Mouse (Mus musculus) limb, embryonic 11.5 days (tissue): ENCODE measurements at regions not wholly inside any gene's neighbourhood (a gene's known extent, or its start where the extent isn't known, plus 50 kb on each side); places are given as distances from the start of the nearest gene placed in this dataset.

ENCODE experiments used
- ATAC-seq: fragments of 200-750 bp; cut with Nextera tagmentation; 2 replicates; pipeline ENCODE4 v1.8.0; 2017; ENCODE audit warnings: low read depth; ENCODE audit not compliant: insufficient number of reproducible peaks, low FRiP score, low TSS enrichment
- DNase-seq: peaks from one replicate; pipeline ENCODE4 v3.0.0-alpha.2; 2015; ENCODE audit warnings: low spot score
- H3K27ac ChIP-seq: fragments of 300-500 bp; sonication (generic); replicated peaks from 2 replicates; pipeline ENCODE4 v1.5.1; 2014; ENCODE audit warnings: low read depth, mild to moderate bottlenecking, low read length
- H3K27me3 ChIP-seq: fragments of 300-500 bp; sonication (generic); 2 replicates; pipeline ENCODE4 v1.6.1; 2014; ENCODE audit warnings: mild to moderate bottlenecking, low read length, mixed read lengths; ENCODE audit not compliant: control insufficient read depth, insufficient read depth
- H3K36me3 ChIP-seq: fragments of 300-500 bp; sonication (generic); 2 replicates; pipeline ENCODE4 v1.6.1; 2014; ENCODE audit warnings: mild to moderate bottlenecking, low read length, moderate library complexity, mixed read lengths; ENCODE audit not compliant: control insufficient read depth, insufficient read depth
- H3K4me1 ChIP-seq: fragments of 300-500 bp; sonication (generic); 2 replicates; pipeline ENCODE4 v1.6.1; 2014; ENCODE audit warnings: low read length, mixed read lengths; ENCODE audit not compliant: control insufficient read depth, insufficient read depth
- H3K4me2 ChIP-seq: fragments of 300-500 bp; sonication (generic); 2 replicates; pipeline ENCODE4 v1.6.1; 2014; ENCODE audit warnings: low read depth, mild to moderate bottlenecking, moderate library complexity; ENCODE audit not compliant: severe bottlenecking
- H3K4me3 ChIP-seq: fragments of 300-500 bp; sonication (generic); 2 replicates; pipeline ENCODE4 v1.5.1; 2014; ENCODE audit warnings: low read depth, low read length
- H3K9ac ChIP-seq: fragments of 300-500 bp; sonication (generic); 2 replicates; pipeline ENCODE4 v1.6.1; 2014; ENCODE audit warnings: mild to moderate bottlenecking, low read length
- H3K9me3 ChIP-seq: fragments of 300-500 bp; sonication (generic); 2 replicates; pipeline ENCODE4 v1.6.1; 2016; ENCODE audit warnings: low read length; ENCODE audit not compliant: control insufficient read depth
- WGBS: fragments of 180-500 bp; shearing (Covaris S2); extraction: QIAGEN DNeasy Blood & Tissue Kit; methylation state at CpG from one replicate; pipeline ENCODE4 v1.1.7; 2014; 5-methylcytosine and 5-hydroxymethylcytosine counted together

DNA sequence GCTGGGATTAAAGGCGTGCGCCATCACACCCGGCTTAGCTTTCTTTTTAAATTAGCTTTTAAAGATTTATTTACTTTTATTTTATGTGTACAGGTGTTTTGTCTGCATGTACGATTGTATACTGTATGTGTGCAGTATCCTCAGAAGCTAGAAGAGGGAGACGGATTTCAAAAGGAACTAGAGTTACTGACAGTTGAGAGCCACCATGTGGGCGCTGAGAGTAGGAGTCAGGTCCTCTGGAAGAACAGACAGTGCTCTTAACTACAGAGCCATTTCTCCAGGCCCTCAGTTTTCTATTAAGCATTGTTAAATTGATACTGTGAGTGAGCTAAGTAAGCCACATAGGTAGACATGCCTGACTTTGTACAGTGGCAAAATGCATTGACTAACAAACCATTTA lies 177.9 kb downstream of the Fam43a start:
- Histone ChIP-seq H3K9ac (no peak overlapping the region), H3K27me3 (no peaks in the 10 kb centered on the region; the same call in 1 of the 2 replicates), H3K4me2 (no peak overlapping the region), H3K4me1 (peaks cover 27% of the 10 kb centered on the region), H3K4me3 (no peak overlapping the region), H3K9me3 (no peaks in the 10 kb centered on the region), H3K27ac (no peak overlapping the region), H3K36me3 (no peaks in the 10 kb centered on the region)
- no peak for ATAC-seq
- 85% methylated on average over 6 of the region's 6 CpGs for WGBS
- no peak for DNase-seq

DNA sequence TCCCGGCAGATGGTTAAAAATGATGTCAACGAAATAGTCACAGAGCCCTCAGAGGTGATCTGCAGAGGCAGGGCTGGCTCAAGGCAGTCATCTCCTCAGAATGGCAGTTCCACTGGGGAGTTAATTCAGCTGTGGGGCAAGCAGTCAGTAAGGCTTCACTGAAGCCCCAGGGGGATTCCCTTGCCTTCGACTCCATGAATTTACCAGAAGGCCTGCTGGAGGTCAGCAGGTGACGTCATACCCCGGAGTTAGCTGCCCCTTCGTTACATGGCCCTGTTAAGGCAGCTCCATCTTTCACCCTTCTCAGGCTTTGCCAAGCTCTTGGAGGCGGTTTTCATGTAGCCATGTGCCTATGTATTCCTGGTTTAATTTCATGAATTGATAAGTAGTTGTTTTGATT lies 178.6 kb downstream of the Fam43a start:
- ATAC-seq = no peak
- Histone ChIP-seq H3K4me3 (no peak overlapping the region), H3K4me2 (no peak overlapping the region), H3K36me3 (no peaks in the 10 kb centered on the region), H3K27me3 (no peaks in the 10 kb centered on the region; the same call in 1 of the 2 replicates), H3K9me3 (no peaks in the 10 kb centered on the region), H3K4me1 (peaks cover 27% of the 10 kb centered on the region), H3K27ac (no peak overlapping the region), H3K9ac (no peak overlapping the region)
- no peak for DNase-seq
- 59% methylated on average over 7 of the region's 7 CpGs for WGBS

DNA sequence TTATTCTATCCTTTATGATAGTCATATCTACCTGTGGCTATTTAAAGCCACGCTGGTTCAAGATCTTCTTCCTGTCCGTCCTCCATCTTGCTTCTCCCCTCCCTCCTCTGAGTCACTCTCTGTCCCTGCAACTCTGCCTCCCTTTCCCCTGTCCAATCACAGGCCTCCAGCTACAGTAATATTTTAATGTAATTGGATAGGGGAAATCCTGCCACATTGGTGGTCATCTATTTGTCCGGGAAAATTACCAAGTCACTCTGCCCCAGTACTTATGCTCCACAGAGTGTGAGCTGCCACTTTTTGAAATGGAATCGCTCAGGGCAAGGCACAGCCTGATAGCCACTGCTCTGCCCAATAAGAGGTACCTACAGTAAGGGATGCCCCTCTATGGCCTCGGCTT lies 179.4 kb downstream of the Fam43a start:
- H3K27me3 ChIP-seq = no peaks in the 10 kb centered on the region; the same call in 1 of the 2 replicates
- no peak overlapping the region for H3K4me3 ChIP-seq
- no peaks in the 10 kb centered on the region for H3K36me3 ChIP-seq
- ATAC-seq = no peak
- no peak overlapping the region for H3K27ac ChIP-seq
- no peak overlapping the region for H3K4me2 ChIP-seq
- 83% methylated on average over 5 of the region's 5 CpGs for WGBS
- DNase-seq = no peak
- peaks cover 20% of the 10 kb centered on the region for H3K4me1 ChIP-seq
- H3K9ac ChIP-seq = no peak overlapping the region
- no peaks in the 10 kb centered on the region for H3K9me3 ChIP-seq

DNA sequence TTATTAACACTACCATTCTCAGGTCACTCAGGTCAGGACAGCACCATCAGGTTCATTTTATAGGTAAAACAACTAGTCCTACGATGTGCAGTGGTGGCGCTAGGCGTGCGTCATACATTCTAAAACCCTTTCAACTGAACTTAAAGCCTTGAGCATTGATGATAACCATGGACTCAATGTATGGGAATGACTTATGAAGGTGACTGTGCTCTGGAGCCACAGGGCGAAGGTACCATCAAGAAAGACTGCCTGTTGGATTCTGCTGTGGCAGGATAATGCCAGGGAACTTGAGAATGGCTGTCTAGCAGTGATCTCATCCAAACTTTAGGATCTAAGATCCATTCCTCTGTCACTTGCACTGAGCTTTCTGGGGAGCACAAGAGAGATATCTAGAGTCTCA lies 184.7 kb downstream of the Fam43a start:
- Histone ChIP-seq H3K9me3 (no peaks in the 10 kb centered on the region), H3K27ac (no peak overlapping the region), H3K9ac (no peak overlapping the region), H3K4me3 (no peak overlapping the region), H3K4me1 (peaks cover under 1% of the 10 kb centered on the region; the same call in 1 of the 2 replicates), H3K27me3 (no peaks in the 10 kb centered on the region), H3K36me3 (no peaks in the 10 kb centered on the region), H3K4me2 (no peak overlapping the region)
- no peak for ATAC-seq
- 94% methylated on average over 5 of the region's 5 CpGs for WGBS
- DNase-seq = no peak

DNA sequence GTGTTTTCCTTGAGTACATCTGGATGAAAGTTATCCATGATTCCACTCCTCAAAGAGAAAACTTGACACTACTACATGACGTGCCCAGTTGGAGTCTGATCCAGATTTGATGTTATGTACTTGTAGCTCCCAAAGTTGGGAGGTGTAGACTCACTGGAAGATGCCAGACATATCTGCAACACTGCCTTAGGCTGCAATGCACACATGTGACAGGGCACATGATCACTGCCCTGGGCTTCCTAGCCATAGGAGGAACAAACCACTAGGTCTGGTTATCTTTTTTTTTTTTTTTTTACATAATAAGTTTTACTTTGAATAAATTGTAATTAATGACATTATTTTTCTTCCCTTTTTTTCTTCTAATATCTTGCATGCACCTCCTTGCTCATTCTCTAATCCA lies 185.4 kb downstream of the Fam43a start:
- no peaks in the 10 kb centered on the region for H3K9me3 ChIP-seq
- no peak overlapping the region for H3K4me3 ChIP-seq
- H3K9ac ChIP-seq = no peak overlapping the region
- DNase-seq (no peak), ATAC-seq (no peak)
- no peaks in the 10 kb centered on the region for H3K27me3 ChIP-seq
- H3K4me2 ChIP-seq = no peak overlapping the region
- H3K36me3 ChIP-seq = no peaks in the 10 kb centered on the region
- peaks cover 6% of the 10 kb centered on the region for H3K4me1 ChIP-seq
- 89% methylated on average over 1 of the region's 1 CpGs for WGBS
- no peak overlapping the region for H3K27ac ChIP-seq

DNA sequence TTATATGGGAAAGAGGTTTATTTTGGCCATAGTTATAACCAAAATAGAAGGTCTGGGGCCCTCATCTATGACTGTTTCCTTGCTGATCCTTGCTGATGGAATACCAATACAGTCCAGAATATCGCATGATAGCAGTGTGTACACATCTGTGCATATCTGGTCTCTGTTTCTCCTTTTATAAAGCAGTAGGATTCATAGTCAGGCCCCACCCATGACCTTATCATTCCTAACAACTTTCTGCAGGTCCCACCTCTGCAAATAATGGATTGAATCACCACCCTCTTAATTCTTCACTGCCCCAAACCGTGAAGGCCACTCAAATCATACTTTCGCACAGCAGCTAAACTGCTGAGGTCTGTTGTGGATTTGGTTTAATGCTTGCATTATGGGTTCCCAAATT lies 186.5 kb downstream of the Fam43a start:
- H3K27ac ChIP-seq = no peak overlapping the region
- WGBS = 83% methylated on average over 3 of the region's 3 CpGs
- no peak overlapping the region for H3K4me2 ChIP-seq
- peaks cover 15% of the 10 kb centered on the region for H3K4me1 ChIP-seq
- ATAC-seq = no peak
- H3K9ac ChIP-seq = no peak overlapping the region
- no peaks in the 10 kb centered on the region for H3K9me3 ChIP-seq
- H3K4me3 ChIP-seq = no peak overlapping the region
- no peaks in the 10 kb centered on the region for H3K36me3 ChIP-seq
- no peaks in the 10 kb centered on the region for H3K27me3 ChIP-seq
- no peak for DNase-seq

DNA sequence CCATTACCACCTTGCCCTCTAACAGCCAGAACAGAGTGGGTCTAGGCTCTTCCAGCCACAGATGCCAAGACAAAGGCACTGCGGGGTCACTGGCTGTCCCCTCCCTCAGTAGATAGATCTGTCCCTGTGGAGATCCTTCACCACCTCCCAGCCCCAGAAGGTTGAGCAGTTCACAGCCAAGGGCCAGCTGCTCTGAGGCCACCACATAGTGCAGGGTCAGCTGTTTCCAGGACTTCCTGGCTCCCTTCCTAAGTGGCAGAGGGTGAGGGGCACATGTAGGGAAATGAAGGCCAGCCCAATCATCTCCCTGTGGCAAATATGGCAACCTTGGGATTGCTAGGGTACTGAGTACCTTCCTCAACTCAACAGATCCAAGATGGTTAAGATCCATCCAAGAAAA lies 187.8 kb downstream of the Fam43a start:
- Histone ChIP-seq H3K4me1 (peaks cover 15% of the 10 kb centered on the region), H3K36me3 (no peaks in the 10 kb centered on the region), H3K9me3 (no peaks in the 10 kb centered on the region), H3K9ac (no peak overlapping the region), H3K27me3 (no peaks in the 10 kb centered on the region), H3K4me3 (no peak overlapping the region), H3K4me2 (no peak overlapping the region), H3K27ac (no peak overlapping the region)
- DNase-seq = no peak
- ATAC-seq = no peak
- WGBS = 83% methylated on average over 1 of the region's 1 CpGs

DNA sequence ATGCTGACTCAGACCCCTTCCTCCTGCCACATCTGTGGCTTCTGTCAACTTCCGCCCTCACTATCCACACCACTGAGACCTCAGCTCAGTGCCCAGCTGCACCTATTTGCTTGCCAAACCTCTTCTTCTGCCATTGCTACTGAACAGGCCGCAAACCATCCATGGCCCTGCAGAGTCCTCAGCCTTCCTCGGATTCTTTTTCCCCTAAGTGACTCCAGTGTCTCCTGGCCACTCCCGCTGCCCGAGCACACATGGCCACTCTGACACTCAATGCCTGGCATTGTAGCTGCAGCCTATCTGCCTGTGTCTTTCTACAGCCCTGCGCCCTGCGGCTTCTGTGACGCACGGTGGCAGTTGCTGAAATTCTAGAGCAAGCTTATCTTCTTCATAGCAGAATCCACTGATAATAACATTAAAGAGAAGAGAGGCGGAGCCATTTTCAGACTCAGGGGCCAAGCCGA lies 188.8 kb downstream of the Fam43a start:
- Histone ChIP-seq H3K9ac (no peak overlapping the region), H3K4me3 (no peak overlapping the region), H3K36me3 (no peaks in the 10 kb centered on the region), H3K4me2 (no peak overlapping the region), H3K4me1 (peaks cover 15% of the 10 kb centered on the region), H3K27ac (no peak overlapping the region), H3K27me3 (no peaks in the 10 kb centered on the region), H3K9me3 (no peaks in the 10 kb centered on the region)
- DNase-seq (peak; percentile 17), ATAC-seq (no peak)
- 85% methylated on average over 11 of the region's 11 CpGs for WGBS
